Mouse (Mus musculus) layer of hippocampus, postnatal 25 days (tissue): ENCODE data around the gene Ipo11. TPM values are rescaled to one million over a fixed set of nuclear protein-coding genes. Genes with fewer than 3 reads are reported as not detected.
"Not testable (repeated sequence)": the region's sequence is repeated elsewhere in the genome, so short reads cannot be mapped to it uniquely, and the experiment has no call there.

ENCODE experiments used
- DNase-seq, 2 experiments: peaks; one replicate each; pipeline ENCODE4 v3.0.0; 2022; ENCODE audit warnings: mixed read lengths in 2 of 2, low spot score in 1 of 2; ENCODE audit errors: extremely low spot score in 1 of 2
- total RNA-seq, 2 experiments: library from RNA; stranded (reverse); gene quantifications; 2 replicates each; pipeline ENCODE4 v1.2.3; 2021

Ipo11 gene
- total RNA-seq = 10 to 100 TPM; 59.6 to 67.9 TPM

DNA sequence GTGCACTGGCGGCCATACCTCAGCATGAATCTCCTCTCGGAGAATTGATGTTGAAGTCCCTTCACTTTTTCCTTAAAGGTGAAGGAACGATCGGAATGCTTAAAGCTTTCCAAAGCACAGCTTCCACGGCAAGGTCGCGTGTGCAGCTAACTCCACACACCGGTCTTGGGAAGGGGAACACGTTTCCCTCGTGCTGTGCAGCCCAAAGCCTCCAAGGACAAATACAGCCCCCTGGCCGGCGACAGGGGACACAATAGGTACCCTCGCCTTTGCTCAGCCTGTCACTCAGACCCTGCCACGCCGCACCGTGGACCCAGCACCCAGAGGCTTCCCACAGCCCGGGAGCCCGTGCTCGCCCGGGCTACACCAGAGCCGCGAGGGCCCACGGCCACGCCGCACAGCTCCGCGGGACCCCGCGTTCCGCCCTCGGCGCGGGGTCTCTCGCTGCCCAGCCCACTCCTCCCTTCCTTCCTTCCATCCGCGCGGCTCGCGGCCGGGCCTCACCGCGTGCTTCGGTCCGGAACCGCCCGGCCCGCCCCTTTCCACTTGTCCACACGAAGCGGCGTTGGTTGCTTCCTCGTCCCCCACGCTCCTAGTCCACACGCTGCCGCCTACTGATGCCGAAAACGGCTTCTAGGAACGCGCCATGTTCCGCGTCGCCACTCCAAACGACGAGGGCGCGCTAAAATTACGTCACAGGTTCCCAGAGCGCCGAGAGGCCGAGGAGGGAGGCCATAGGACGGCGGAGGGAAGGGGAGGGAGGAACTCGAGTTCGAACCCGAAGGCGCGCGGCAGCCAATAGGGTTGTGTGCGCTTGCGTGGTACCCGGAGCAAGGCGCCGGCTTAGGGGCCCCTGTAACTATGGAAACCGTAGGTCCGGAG is at the start of gene Ipo11:
Gene Ipo11, minus strand, starts transcription at position 703 of the 882 bp plus-strand sequence.
- peak; percentile 79 to 86 for DNase-seq

DNA sequence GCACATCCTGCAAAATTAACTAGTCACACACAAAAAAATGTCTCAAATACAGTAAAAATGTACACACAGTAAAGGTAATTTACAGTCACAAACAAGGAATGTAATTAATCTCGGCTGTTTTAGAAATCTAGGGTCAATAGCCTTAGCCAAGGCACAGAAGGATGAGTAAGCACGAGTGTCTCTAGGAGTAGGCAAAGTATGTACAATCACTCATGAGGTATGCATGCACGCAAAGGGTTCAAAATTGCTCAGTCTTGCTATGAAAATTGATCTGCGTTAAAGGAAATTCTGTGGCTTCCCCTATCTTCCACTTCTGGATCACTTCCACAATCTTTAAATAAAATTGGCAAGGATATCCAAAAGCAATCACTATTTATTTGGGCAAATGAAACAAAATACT is 24.7 kb upstream of the Ipo11 start:
- DNase-seq = no peak

DNA sequence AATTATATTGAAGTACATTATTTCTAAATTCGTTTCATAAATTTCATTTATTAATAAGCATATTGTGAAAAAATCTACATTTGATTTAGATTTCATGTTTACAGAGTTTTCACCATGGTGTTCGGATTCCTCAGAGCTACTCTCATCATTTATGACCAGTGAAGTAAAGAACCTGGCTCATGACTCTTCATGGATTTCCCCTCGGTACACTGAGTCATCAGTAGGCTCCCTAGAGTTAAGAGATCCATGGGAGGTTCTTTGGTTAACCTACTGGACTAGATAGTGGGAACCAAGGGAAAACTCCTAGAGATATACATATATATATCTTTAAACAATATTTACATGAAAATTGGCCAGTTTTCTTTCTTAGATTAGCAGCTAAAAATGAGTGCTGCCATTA is 23.8 kb upstream of the Ipo11 start:
- no peak for DNase-seq

DNA sequence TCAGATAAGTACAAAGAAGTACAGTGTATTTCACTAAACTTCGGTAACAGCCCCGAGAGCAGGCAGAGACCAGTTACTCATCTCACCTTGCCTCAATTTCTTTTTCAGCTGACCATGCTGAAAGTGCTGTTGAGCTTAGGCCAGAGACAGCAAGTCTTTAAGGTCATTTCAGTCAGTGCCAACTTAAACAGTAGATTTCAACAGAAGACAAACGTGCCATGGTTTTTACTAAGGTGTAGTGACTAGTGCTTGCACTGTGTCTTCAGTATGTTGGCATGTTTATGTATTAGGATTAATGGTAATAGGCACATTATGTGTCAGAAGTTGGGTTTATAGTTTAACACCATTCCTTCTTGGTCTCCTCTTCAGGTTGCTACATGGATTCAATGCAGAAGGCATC is 21.5 kb upstream of the Ipo11 start:
- DNase-seq = no peak

DNA sequence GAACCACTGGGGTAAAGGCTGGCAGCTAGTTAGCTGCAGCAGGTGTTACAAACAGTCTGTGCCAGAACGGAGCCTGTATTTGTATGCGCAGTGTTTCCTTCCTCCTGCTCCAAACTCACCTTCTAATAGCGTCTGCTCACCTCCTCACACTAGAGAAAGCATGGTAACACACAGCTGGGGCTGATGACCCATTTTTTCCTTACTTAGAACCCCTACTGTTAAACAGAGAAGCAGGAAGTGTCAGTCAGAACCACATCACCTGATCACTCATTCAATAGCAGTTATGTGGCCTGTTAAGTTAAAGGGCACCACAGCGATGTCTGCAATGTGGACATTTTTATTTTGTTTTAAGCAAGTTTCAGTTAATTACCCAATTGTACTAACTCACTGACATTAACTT is 20.8 kb upstream of the Ipo11 start:
- DNase-seq = no peak

DNA sequence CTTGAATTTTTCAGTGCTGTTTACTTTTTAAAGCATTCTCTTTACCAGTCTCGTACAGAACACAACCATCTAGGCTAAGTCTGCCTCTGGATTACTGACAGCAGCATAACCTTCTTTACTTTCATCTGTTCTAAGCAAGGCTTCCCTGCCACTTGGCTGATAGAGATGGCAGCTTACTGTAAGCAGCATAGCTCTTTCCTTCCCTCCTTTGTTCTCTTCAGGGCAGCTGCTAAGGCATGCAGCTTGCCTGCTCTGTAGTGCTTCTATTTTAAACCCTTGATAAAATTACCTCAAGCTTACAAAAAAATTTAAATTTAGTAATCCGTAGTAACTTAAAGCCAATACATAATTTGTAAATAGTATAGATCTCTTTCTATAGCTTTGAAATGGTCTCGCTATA is 18.1 kb upstream of the Ipo11 start:
- no peak for DNase-seq

DNA sequence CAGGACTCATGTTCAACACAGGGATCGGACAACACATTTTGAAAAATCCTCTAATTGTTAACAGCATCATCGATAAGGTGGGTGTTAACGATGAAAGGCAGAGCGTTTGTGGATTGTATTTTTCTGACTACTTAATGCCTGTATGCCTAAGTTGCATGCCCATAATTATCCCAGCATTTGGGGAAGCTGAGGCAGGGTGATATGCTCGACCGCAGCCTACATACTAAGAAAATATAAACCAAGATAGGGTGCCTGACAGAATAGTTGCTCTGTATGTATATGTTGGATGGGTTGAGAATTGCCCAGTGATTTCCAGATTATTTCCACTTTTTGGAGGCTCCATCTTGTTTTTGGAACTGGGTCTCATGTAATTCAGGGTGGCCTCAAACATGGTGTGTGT is 10.8 kb upstream of the Ipo11 start:
- no peak for DNase-seq

DNA sequence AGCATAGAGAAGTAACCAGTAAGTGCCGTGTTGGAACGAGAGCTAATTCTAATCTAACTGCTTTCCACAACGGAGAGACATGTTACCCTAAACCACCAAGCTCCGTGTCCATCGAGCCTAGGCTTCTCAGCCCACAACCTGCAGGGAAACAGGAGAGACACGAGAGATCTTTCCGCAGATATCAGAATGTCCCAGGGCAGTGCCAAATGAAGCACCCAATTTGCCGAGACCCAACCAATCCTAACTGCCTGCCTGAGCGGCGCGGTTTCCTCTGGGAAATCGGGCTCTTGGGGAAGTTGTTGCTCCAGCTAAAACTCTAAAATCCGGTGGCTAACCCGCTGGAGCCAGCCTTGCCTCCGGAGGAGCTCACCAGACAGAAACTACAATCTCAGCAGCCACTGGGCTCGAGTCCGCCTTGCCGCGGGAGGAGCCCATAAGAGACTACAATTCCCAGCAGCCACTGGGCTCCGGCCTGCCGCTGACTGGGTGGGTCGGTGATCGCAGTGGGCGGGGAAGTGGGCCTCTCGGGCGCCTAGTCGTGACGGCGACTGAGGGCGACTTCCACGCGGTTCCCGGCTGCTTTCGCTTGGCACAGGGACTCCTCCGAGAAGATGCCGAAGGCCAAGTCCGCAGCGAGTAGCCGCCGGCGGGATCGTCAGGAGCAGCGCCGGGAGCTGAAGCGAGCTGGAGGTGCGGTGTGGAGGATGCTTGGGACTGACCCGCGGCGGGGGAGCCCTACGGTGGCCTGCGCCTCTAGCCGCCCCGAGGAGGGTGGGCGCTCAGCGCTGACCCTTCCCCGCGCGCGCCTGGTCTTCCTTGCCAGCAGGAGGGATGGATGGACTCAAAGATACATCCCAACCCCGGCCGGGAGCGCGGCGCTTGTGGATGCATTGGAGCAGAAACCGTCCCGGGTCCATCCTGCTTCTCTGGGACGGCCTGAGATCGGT is 10.1 kb upstream of the Ipo11 start, which contains the start of gene Dimt1:
Gene Dimt1, plus strand, starts transcription at position 534 of the 947 bp plus-strand sequence.
- DNase-seq = peak; percentile 81 to 87

DNA sequence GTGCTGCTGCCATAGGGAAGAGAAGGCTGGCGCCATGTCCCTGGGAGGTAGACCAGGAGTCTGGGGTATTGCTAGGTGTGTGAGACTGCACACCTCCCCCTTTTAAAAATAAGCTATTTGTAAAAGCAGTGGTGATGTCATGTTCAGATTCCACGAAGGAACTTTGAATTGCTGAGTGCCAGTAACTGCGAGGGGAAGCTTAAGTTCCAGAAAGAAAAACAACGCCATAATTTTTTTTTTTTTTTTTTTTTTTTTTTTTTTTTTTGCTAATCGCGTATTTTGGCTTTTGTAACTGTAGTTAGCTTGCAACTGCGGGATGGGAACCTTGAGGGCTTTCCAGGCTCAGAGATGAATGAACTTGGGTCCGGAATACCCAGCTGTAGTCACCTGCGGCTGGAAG is 8.8 kb upstream of the Ipo11 start:
- no peak for DNase-seq

DNA sequence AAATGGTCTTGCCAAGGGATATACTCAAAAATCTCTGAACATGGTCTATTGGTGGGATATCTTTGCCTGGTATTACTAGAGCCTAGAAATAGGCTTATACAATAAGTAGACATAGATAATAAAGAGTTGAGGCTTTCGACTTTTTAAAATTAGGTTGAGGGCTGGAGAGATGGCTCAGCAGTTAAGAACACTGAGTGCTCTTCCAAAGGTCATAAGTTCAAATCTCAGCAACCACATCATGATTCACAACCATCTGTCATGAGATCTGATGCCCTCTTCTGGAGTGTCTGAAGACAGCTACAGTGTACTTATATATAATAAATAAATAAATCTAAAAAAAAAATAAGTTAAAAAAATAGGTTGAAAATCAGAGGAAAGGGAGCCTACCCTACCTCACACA is 6.0 kb upstream of the Ipo11 start:
- no peak for DNase-seq

DNA sequence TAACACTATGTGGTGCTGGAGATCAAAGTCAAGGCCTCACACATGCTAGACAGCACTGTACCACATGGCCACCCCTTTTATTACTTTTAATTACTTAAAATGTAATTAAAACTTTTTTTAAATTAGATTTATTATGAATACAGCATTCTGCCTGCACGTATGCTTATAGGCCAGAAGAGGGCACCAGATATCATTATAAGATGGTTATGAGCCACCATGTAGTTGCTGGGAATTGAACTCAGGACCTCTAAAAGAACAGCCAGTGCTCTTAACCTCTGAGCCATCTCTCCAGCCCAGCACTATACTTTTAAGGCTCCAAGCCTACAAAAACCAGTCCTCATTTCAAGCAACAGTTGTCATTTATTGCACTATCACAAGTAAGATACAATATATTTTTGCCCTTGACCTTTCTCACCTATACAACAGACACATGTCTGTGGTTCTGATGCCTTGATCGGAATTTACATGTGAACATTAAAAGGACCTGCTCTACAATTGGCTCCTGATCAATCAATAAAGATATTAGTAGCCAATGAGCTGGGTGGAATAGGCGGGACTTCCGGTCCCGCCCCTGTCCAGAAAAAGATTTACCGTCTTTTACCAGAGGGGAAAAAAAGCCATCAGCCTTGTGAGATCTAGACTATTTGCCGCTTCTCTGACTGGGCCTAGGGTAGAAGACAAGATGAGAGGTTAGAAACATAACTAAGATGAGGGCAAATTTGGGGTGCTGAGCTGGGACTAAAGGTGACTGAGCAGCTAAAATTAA is 4.6 kb upstream of the Ipo11 start:
- no peak for DNase-seq

DNA sequence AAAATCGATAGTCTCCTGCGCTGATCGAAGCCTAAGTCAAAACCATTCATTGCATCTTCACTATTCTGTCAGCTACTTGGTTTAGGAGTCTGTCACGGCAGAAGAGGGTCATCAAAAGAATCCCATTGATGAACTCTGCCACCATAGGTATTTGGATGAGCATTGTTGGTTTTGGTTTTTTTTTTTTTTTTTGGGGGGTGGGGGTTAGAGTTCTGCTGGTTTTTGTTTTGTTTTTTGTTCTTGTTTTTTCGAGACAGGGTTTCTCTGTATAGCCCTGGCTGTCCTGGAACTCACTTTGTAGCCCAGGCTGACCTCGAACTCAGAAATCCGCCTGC is 347 bp upstream of the Ipo11 start:
- DNase-seq = no peak

DNA sequence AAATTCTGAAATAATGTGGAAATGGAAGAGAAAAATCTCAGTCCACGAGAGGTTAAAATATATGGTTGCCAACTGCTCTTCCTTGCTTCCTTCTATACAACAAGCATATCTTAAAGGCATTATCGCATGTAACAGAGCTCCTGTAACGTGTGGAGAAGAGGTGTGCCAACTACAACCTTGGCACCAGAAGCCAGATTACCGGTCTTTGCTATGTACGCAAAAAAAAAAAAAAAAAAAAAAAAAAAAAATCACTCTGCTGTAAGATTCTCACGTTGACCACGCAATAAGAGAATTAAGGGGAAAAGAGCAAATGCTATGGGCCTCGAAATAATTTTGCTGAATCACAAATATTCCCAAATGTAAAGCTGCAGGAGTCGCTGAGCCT is 895 bp downstream of the Ipo11 start:
- DNase-seq = no peak

DNA sequence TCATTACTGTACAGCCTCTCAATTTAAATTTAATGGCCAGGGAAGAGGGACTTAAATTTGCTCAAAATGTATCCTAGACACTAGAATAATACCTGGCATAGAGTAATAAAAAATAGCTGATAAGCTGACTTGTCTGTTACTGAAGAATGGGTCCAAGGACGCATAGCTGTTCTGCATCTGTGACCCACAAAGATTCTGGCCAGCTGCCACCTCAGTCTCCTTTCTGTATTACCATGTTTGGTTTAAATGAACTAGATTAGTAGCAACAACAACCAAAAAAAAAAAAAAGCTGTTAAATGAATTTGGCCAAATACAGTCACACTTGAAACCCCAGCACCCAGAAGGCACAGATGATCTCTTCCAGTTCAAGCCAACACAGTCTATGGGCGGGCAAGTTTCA is 7.6 kb downstream of the Ipo11 start:
- no peak for DNase-seq

DNA sequence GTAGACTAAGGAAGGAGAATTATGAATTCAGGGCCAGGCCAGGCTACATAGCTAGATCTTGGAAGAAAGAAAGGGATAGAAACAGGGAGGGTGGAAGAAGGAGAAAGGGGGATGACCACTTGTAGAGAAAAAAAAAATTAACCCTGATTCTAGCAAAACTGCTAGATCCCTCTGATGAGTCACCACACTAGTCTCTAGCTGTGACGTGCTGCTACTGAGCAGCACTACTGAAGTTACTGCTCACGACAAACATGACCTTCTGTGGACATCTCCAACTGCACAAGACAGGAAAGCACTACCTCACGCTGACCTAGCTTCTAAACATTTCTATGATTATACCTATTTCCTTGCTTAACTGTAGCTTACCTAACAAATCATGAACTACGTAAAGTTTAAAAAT is 8.5 kb downstream of the Ipo11 start:
- DNase-seq = no peak

DNA sequence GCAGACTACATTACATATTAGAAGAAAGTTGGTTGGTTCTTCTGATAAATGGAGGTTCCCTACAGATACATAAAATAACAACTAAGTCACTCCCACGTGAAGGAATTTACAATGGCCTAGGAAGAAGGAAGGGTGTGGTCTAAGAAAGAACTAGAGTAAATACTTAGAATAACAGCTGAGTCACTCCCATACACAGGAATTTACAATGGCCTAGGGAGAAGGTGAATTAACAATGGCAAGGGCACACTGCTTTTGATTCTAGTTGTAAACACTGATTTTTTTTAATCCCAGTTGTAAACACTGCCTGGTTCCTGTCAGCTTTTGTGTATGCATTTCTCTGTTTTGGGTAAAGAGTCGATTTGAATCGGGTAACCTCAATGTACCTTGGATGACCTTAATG is 10.8 kb downstream of the Ipo11 start:
- DNase-seq = not testable (repeated sequence)

DNA sequence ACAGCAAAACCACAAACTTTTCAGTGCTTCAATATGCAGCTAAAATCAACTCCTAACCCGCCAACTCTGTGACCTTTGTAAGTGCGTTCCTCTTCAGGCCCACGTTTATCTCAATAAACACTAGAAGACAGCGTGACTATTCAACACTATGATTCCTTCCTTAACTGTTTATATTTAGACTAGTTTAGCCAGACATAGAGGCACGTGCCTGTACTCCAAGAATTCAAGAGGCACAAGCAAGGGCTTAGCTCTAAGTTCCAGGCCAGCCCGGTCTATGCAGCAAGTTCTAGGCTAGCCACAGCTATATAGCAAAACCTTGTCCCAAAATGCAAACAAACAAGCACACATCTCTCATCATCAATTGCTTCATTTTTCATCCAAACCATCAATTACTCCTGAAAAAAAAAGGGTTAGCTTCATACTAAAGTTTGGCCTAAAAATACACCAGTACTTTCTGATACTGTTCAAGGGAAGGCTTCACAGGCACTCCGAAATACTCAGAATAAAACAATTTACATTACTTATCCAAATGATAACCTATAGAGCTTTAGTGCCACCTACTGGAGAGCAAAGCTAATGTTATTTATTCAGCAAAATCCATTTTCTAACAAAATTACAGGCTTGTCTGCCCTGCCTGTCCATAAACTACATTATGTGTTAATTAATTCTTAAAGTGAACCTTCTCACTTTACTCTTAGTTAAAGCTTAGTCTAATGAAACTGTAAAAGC is 18.3 kb downstream of the Ipo11 start:
- no peak for DNase-seq

DNA sequence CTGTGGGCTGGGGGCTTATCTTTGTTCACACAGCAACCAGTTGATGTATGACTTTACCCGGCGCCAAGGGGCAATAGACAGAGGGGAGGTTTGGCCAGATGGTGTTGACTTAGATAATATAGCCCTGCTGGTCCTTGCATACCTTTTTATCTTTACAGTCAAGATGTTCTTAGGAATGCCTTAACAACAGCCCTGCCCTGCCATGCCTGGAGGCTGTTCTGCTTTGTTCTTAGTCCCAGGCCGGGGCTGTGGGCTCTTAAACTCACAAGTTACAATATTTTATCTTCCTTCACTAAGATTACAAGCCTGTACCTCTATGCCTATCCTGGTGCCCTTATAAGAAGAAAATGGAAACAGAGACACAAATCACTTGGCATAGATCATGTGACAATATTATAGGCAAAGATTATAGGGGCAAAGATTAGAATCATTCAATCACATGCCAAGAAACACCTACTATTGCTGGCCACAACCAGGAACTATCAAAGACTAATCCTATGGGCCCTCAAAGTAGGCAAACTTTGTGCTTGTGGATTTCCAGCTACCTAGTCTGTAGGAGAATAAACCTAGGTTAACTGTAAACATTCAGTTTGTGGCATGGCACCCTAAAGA is 23.5 kb downstream of the Ipo11 start:
- no peak for DNase-seq

DNA sequence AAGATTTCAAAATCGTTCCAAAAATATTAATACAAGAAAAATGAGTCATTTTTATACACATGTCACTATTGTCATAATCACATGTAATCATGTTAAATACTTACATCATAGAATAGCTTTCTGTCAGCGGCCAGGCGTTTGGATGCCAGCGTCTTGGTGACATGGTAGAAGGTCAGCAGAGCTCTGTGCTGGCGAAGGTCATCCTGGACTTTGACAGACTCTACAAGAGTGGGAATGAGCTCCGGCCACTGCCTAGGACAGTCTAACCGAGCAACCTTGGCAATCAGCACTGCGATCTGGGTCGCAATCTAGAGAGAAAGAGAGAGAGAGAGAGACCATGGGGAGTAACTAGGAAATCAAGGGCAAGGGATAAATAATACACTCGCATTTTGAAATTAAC is 26.7 kb downstream of the Ipo11 start:
- DNase-seq = no peak

DNA sequence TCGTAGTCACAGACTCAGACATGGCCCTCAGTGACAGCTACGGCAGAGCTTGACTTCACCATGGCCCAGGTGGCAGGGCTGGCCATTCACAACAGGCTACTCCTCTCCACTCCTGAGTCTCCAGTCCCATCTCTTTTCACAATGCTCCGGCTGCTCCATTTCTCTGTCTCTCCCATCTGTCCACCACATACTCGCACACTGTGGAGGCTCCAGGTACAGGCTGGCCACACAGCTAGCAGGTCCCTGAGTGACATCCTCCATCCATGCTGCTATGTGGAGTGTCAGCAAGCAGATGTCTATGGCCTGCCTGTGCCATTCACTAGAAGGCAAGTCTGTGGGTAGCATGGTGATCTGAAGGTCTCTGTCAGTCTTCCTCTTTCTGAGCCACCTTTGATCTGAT is 29.5 kb downstream of the Ipo11 start:
- DNase-seq = no peak
